Mouse (Mus musculus) lung, postnatal 0 days (tissue): ENCODE data around the gene Atp6v1e2. TPM values are rescaled to one million over a fixed set of nuclear protein-coding genes. Genes with fewer than 3 reads are reported as not detected.

Source experiments
- ATAC-seq: fragments of 200-750 bp; cut with Nextera tagmentation; 2 replicates; pipeline ENCODE4 v1.8.0; 2017; ENCODE audit warnings: moderate library complexity
- DNase-seq: peaks from one replicate; pipeline ENCODE4 v3.0.0-alpha.2; 2016; ENCODE audit warnings: low spot score
- H3K27ac ChIP-seq: fragments of 300-500 bp; sonication (generic); 2 replicates; pipeline ENCODE4 v1.5.1; 2014; ENCODE audit warnings: antibody characterized with exemption, mild to moderate bottlenecking, low read length, mixed read lengths
- H3K27me3 ChIP-seq: fragments of 300-500 bp; sonication (generic); replicated peaks from 2 replicates; pipeline ENCODE4 v1.6.1; 2014; ENCODE audit warnings: low read length, mixed read lengths; ENCODE audit not compliant: insufficient read depth
- H3K36me3 ChIP-seq: fragments of 300-500 bp; sonication (generic); 2 replicates; pipeline ENCODE4 v1.6.1; 2014; ENCODE audit warnings: low read length, mixed read lengths; ENCODE audit not compliant: insufficient read depth
- H3K4me1 ChIP-seq: fragments of 300-500 bp; sonication (generic); 2 replicates; pipeline ENCODE4 v1.6.1; 2014; ENCODE audit warnings: antibody characterized with exemption, low read depth, low read length, mixed read lengths; ENCODE audit not compliant: insufficient read depth
- H3K4me2 ChIP-seq: fragments of 300-500 bp; sonication (generic); replicated peaks from 2 replicates; pipeline ENCODE4 v1.6.1; 2014; ENCODE audit warnings: low read depth, mild to moderate bottlenecking, low read length, moderate library complexity, mixed read lengths
- H3K4me3 ChIP-seq: fragments of 300-500 bp; sonication (generic); 2 replicates; pipeline ENCODE4 v1.5.1; 2014; ENCODE audit warnings: low read depth, low read length
- H3K9ac ChIP-seq: fragments of 300-500 bp; sonication (generic); replicated peaks from 2 replicates; pipeline ENCODE4 v1.6.1; 2014; ENCODE audit warnings: low read depth, mild to moderate bottlenecking
- H3K9me3 ChIP-seq: fragments of 300-500 bp; sonication (generic); 2 replicates; pipeline ENCODE4 v1.6.1; 2016; ENCODE audit warnings: low read length, mixed read lengths
- CTCF ChIP-seq: IDR thresholded peaks from 2 replicates; pipeline ENCODE4 v1.5.1; 2016; ENCODE audit warnings: antibody characterized with exemption, mild to moderate bottlenecking
- EP300 ChIP-seq: IDR thresholded peaks from 2 replicates; pipeline ENCODE4 v1.6.1; 2016; ENCODE audit warnings: antibody characterized with exemption, mild to moderate bottlenecking, control low read depth
- WGBS: fragments of 180-500 bp; shearing (Covaris S2); extraction: QIAGEN DNeasy Blood & Tissue Kit; methylation state at CpG from one replicate; pipeline ENCODE4 v1.1.7; 2014; 5-methylcytosine and 5-hydroxymethylcytosine counted together
- polyA plus RNA-seq: library from polyadenylated mRNA; unstranded; fragments of >200 nt; fragmentation: Nextera tagmentation; extraction: Ambion mirVana; gene quantifications from 2 replicates; pipeline ENCODE4 v1.2.1, GENCODE M21; 2015

Atp6v1e2 gene
- polyA plus RNA-seq, 1 experiment from 2014 or later = not detected

- H3K4me1 ChIP-seq = no peaks in the 10 kb centered on the region
- WGBS = 84% methylated on average over 5 of the region's 5 CpGs
- no peak for ATAC-seq
- no peak overlapping the region for H3K27ac ChIP-seq
- H3K36me3 ChIP-seq = no peaks in the 10 kb centered on the region
- no peak overlapping the region for H3K4me2 ChIP-seq
- H3K9me3 ChIP-seq = no peaks in the 10 kb centered on the region
- TF ChIP-seq EP300 = no peak
- TF ChIP-seq CTCF = no peak
- no peak overlapping the region for H3K4me3 ChIP-seq
- H3K27me3 ChIP-seq = no peaks in the 10 kb centered on the region
- no peak overlapping the region for H3K9ac ChIP-seq
- DNase-seq = no peak
Observed at GRCm38 (mm10) chr17:86971036-86971435, 23.3 kb upstream of the Atp6v1e2 start.

GRCm38 (mm10) chr17:86970026-86970750, 22.5 kb upstream of the Atp6v1e2 start:
- Histone ChIP-seq H3K4me1 (no peaks in the 10 kb centered on the region; the same call in 1 of the 2 replicates), H3K4me3 (no peak overlapping the region), H3K9me3 (no peaks in the 10 kb centered on the region), H3K36me3 (no peaks in the 10 kb centered on the region), H3K27me3 (no peaks in the 10 kb centered on the region), H3K9ac (no peak overlapping the region), H3K4me2 (no peak overlapping the region), H3K27ac (no peak overlapping the region)
- no peak for TF ChIP-seq CTCF
- no peak for TF ChIP-seq EP300
- 91% methylated on average over 15 of the region's 15 CpGs for WGBS
- no peak for ATAC-seq
- DNase-seq = no peak

- no peak overlapping the region for H3K9ac ChIP-seq
- 68% methylated on average over 5 of the region's 5 CpGs for WGBS
- H3K4me2 ChIP-seq = no peak overlapping the region
- H3K27ac ChIP-seq = no peak overlapping the region
- no peaks in the 10 kb centered on the region; the same call in 1 of the 2 replicates for H3K4me1 ChIP-seq
- H3K9me3 ChIP-seq = no peaks in the 10 kb centered on the region
- no peak overlapping the region for H3K4me3 ChIP-seq
- ATAC-seq (no peak), DNase-seq (no peak)
- TF ChIP-seq CTCF (no peak), EP300 (no peak)
- no peaks in the 10 kb centered on the region for H3K27me3 ChIP-seq
- H3K36me3 ChIP-seq = no peaks in the 10 kb centered on the region
Observed at GRCm38 (mm10) chr17:86969582-86969981, 21.9 kb upstream of the Atp6v1e2 start.

- Histone ChIP-seq H3K4me2 (no peak overlapping the region), H3K4me3 (no peak overlapping the region), H3K9ac (no peak overlapping the region), H3K36me3 (no peaks in the 10 kb centered on the region), H3K9me3 (no peaks in the 10 kb centered on the region), H3K27me3 (no peaks in the 10 kb centered on the region), H3K4me1 (peaks cover 2% of the 10 kb centered on the region; the same call in 1 of the 2 replicates), H3K27ac (no peak overlapping the region)
- no peak for TF ChIP-seq CTCF
- TF ChIP-seq EP300 = no peak
- DNase-seq (no peak), ATAC-seq (no peak)
- WGBS = 84% methylated on average over 5 of the region's 5 CpGs
Observed at GRCm38 (mm10) chr17:86968581-86968980, 20.9 kb upstream of the Atp6v1e2 start.

- ATAC-seq = no peak
- H3K4me1 ChIP-seq = peaks cover 2% of the 10 kb centered on the region; the same call in 1 of the 2 replicates
- no peak overlapping the region for H3K4me3 ChIP-seq
- no peaks in the 10 kb centered on the region for H3K27me3 ChIP-seq
- 80% methylated on average over 10 of the region's 10 CpGs for WGBS
- DNase-seq = no peak
- no peak overlapping the region for H3K27ac ChIP-seq
- no peak overlapping the region for H3K4me2 ChIP-seq
- no peaks in the 10 kb centered on the region for H3K9me3 ChIP-seq
- TF ChIP-seq EP300 = no peak
- TF ChIP-seq CTCF = no peak
- no peaks in the 10 kb centered on the region for H3K36me3 ChIP-seq
- H3K9ac ChIP-seq = no peak overlapping the region
Observed at GRCm38 (mm10) chr17:86967536-86968525, 20.1 kb upstream of the Atp6v1e2 start.

GRCm38 (mm10) chr17:86967048-86967447, 19.4 kb upstream of the Atp6v1e2 start:
- Histone ChIP-seq H3K4me2 (no peak overlapping the region), H3K36me3 (no peaks in the 10 kb centered on the region), H3K9me3 (no peaks in the 10 kb centered on the region), H3K4me3 (no peak overlapping the region), H3K9ac (no peak overlapping the region), H3K27me3 (no peaks in the 10 kb centered on the region), H3K27ac (no peak overlapping the region), H3K4me1 (peaks cover 2% of the 10 kb centered on the region; the same call in 1 of the 2 replicates)
- no peak for DNase-seq
- no peak for ATAC-seq
- WGBS = 89% methylated on average over 12 of the region's 12 CpGs
- no peak for TF ChIP-seq EP300
- TF ChIP-seq CTCF = no peak
